Mouse (Mus musculus): ENCODE results near the gene Npdc1.

The Npdc1 gene

DNA sequence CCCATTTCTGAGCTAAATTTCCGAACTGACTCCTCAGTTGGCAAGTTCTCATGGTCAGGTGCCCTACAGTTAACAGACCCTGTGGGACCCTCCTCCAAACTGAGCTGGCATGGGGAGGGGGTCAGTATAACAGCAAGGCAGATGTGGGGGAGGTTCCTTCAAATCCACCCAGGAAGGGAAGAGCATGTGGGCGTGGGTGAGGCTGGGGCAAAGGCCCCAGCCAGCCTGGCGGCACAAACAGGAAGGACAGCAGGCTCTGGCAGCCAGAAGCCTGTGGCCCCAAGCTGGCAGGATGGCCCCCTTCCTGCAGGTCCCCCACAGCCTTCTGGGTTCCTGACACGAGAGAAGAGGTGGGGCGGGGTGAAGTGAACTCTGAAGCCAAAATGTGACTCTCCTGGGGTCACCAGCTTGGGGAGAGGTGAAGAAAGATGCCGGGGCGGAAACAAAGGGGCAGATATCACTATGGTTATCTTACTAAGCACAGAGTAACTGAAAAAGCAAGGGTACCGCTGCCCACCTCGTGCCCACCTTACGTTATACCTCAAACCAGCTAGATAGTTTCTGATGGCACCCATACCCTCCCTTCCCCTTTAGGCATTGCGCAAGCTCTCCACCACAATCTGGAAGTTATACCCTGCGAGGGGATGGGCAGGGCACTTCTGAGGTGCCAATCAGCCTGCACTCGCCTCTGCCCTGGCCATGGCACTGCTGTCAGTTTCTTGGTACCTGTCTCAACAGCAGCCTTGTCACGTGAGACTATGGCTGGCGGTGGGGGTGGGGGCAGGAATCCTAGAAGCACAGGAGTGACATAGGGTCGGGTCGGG is 23.6 kb downstream of the Npdc1 start, which contains the start of gene Fut7:
Gene Fut7 (plus strand): TSS at position 681 of the 824 bp plus-strand sequence.
- peaks cover 50% of the 10 kb centered on the region for H3K27me3 ChIP-seq (ENCODE audit: insufficient read depth, low read length)
- TF ChIP-seq POU5F1 (IDR thresholded peaks at IDR 0.05; ENCODE audit: borderline replicate concordance, low read length) (no peak), NANOG (IDR thresholded peaks at IDR 0.05; ENCODE audit: borderline replicate concordance, low read length) (no peak), CTCF (conservative IDR thresholded peaks at IDR 0.05; ENCODE audit: low read length) (no peak)
- no peaks in the 10 kb centered on the region for H3K9me3 ChIP-seq (ENCODE audit: low read length)
- H3K36me3 ChIP-seq (ENCODE audit: insufficient read depth, low read length) = no peaks in the 10 kb centered on the region
- no peak within 1 kb of the TSS for H3K4me3 ChIP-seq (replicated peaks; ENCODE audit: low read length)
- peaks cover 40% of the 10 kb centered on the region for H3K4me1 ChIP-seq (replicated peaks; ENCODE audit: low read depth, low read length)

DNA sequence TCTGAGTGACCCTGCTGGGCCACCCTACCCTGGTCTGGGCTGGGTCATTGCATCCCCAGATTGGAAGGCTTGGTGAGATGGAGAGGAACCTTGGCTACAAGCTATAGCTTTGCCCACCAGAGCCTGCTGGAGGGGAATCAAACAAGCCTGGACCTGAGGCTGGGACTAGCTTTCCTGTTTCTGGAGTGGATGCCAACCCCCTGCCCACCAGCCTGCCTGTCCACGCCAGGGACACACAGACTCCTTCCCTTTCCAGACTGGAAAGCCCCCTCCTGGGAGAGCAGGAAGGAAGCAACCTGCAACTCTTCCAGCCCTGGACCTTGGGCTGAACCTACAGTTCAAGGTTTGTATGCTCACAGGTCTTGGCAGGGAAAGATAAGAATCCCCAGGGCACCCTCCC is 24.5 kb downstream of the Npdc1 start:
- Histone ChIP-seq H3K27me3 (ENCODE audit: insufficient read depth, low read length) (peaks cover 48% of the 10 kb centered on the region), H3K9me3 (ENCODE audit: low read length) (no peaks in the 10 kb centered on the region), H3K4me3 (replicated peaks; ENCODE audit: low read length) (no peak overlapping the region), H3K36me3 (ENCODE audit: insufficient read depth, low read length) (no peaks in the 10 kb centered on the region), H3K4me1 (replicated peaks; ENCODE audit: low read depth, low read length) (peaks cover 45% of the 10 kb centered on the region)
- no peak for TF ChIP-seq POU5F1 (IDR thresholded peaks at IDR 0.05; ENCODE audit: borderline replicate concordance, low read length)
- no peak for TF ChIP-seq NANOG (IDR thresholded peaks at IDR 0.05; ENCODE audit: borderline replicate concordance, low read length)
- TF ChIP-seq CTCF (conservative IDR thresholded peaks at IDR 0.05; ENCODE audit: low read length) = no peak

DNA sequence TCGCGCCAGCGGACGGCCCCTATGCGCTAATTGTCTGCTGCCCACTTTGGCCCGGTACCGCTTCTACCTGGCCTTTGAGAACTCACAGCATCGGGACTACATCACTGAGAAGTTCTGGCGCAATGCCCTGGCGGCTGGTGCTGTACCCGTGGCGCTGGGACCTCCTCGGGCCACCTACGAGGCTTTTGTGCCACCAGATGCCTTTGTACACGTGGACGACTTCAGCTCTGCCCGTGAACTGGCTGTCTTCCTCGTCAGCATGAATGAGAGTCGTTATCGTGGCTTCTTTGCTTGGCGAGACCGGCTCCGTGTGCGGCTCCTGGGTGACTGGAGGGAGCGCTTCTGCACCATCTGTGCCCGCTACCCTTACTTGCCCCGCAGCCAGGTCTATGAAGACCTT is 26.3 kb downstream of the Npdc1 start:
- H3K36me3 ChIP-seq (ENCODE audit: insufficient read depth, low read length) = no peaks in the 10 kb centered on the region
- H3K9me3 ChIP-seq (ENCODE audit: low read length) = no peaks in the 10 kb centered on the region
- H3K4me1 ChIP-seq (replicated peaks; ENCODE audit: low read depth, low read length) = peaks cover 54% of the 10 kb centered on the region
- TF ChIP-seq POU5F1 (IDR thresholded peaks at IDR 0.05; ENCODE audit: borderline replicate concordance, low read length) (no peak), NANOG (IDR thresholded peaks at IDR 0.05; ENCODE audit: borderline replicate concordance, low read length) (no peak), CTCF (conservative IDR thresholded peaks at IDR 0.05; ENCODE audit: low read length) (no peak)
- peaks cover 61% of the 10 kb centered on the region for H3K27me3 ChIP-seq (ENCODE audit: insufficient read depth, low read length)
- H3K4me3 ChIP-seq (replicated peaks; ENCODE audit: low read length) = peak overlapping the region; percentile 69

DNA sequence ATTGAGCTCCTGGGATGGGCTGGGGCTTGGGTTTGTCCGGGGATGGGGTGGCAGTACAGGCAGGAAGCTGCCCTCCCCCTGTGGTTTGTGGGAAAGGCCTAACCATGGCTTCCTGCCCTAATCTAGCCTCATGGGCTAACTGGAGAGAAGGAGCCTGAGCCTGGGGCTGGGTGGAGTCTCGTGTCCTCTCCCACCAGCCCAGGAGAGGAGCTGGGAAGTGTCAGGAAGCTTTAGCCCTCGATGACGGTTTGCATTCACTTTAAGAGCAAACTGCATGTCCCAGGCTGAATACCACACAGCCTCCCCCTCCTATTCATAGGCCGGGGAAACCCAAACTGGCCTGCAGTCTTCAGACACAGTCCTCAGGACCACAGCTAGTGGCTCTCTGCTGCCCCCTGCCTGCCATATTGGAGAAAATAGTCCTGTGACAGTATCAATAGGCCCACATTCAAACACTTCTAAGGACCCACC is 27.6 kb downstream of the Npdc1 start:
- Histone ChIP-seq H3K4me1 (replicated peaks; ENCODE audit: low read depth, low read length) (peaks cover 50% of the 10 kb centered on the region), H3K4me3 (replicated peaks; ENCODE audit: low read length) (no peak overlapping the region), H3K9me3 (ENCODE audit: low read length) (no peaks in the 10 kb centered on the region), H3K27me3 (ENCODE audit: insufficient read depth, low read length) (peaks cover 74% of the 10 kb centered on the region), H3K36me3 (ENCODE audit: insufficient read depth, low read length) (no peaks in the 10 kb centered on the region)
- TF ChIP-seq CTCF (conservative IDR thresholded peaks at IDR 0.05; ENCODE audit: low read length) (peak; percentile 93), POU5F1 (IDR thresholded peaks at IDR 0.05; ENCODE audit: borderline replicate concordance, low read length) (no peak)

DNA sequence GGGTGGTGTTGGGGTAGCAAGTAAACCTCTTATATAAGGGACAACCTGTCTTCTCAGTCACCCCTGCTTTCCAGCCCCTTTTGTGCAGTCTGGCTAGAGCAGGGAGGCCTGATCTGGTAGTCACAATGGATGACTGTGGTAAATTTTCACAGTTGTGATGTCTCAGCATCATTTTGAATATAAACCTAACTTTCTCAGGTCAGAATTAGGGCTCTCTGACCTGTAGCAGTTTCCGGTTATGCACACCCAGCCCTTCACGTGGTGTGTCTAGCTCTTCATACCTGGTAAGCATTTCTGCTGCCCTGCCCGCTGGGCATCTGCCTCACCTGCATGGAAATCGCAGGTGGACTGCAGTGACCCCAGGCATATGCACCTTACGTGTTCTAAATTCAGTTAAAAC is 28.1 kb downstream of the Npdc1 start:
- H3K36me3 ChIP-seq (ENCODE audit: insufficient read depth, low read length) = no peaks in the 10 kb centered on the region
- peaks cover 47% of the 10 kb centered on the region for H3K4me1 ChIP-seq (replicated peaks; ENCODE audit: low read depth, low read length)
- TF ChIP-seq CTCF (conservative IDR thresholded peaks at IDR 0.05; ENCODE audit: low read length) = no peak
- no peak for TF ChIP-seq POU5F1 (IDR thresholded peaks at IDR 0.05; ENCODE audit: borderline replicate concordance, low read length)
- TF ChIP-seq NANOG (IDR thresholded peaks at IDR 0.05; ENCODE audit: borderline replicate concordance, low read length) = no peak
- no peak overlapping the region for H3K4me3 ChIP-seq (replicated peaks; ENCODE audit: low read length)
- H3K9me3 ChIP-seq (ENCODE audit: low read length) = no peaks in the 10 kb centered on the region
- peaks cover 75% of the 10 kb centered on the region for H3K27me3 ChIP-seq (ENCODE audit: insufficient read depth, low read length)

DNA sequence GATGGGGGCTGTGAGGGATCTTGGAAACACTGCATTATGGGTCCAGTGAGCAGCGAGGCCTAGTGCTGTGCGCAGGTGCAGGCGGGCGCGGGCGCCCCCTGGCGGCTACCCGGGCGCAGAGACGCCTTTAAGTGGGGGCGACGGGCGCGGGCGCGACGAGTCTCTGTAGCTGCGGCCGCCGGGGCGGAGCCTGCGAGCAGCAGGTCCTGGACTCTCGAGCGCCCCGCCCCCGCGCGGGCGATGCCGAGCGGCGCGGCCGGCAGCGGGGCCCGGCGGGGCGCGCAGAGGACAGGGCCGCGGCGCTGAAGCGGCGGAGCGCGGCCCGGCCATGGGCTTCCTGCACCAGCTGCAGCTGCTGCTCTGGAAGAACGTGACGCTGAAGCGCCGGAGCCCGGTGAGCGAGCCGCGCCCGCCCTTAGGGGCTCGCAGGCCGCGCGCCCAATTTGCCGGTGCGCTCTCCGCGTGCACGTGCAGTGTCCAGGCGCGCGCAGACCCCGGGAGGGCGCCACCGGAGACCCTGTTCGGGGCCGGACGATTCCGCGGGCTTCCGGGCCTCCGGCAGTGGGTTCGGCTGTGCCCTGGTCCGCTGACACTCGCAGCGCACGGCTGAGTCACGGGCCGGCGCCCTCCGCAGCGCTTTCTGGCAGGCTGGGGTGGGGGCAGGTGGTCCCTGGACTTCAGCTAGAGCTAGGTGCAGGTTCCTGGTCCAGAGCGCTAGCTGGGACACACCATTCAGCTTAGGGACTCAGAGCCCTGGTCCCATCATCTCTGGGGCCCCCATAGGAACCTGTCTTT is 29.5 kb downstream of the Npdc1 start, which contains the start of gene Abca2:
Gene Abca2 (plus strand): TSS at position 262 of the 795 bp plus-strand sequence.
- peaks cover 37% of the 10 kb centered on the region for H3K4me1 ChIP-seq (replicated peaks; ENCODE audit: low read depth, low read length)
- TF ChIP-seq NANOG (IDR thresholded peaks at IDR 0.05; ENCODE audit: borderline replicate concordance, low read length) (no peak), CTCF (conservative IDR thresholded peaks at IDR 0.05; ENCODE audit: low read length) (no peak), POU5F1 (IDR thresholded peaks at IDR 0.05; ENCODE audit: borderline replicate concordance, low read length) (no peak)

DNA sequence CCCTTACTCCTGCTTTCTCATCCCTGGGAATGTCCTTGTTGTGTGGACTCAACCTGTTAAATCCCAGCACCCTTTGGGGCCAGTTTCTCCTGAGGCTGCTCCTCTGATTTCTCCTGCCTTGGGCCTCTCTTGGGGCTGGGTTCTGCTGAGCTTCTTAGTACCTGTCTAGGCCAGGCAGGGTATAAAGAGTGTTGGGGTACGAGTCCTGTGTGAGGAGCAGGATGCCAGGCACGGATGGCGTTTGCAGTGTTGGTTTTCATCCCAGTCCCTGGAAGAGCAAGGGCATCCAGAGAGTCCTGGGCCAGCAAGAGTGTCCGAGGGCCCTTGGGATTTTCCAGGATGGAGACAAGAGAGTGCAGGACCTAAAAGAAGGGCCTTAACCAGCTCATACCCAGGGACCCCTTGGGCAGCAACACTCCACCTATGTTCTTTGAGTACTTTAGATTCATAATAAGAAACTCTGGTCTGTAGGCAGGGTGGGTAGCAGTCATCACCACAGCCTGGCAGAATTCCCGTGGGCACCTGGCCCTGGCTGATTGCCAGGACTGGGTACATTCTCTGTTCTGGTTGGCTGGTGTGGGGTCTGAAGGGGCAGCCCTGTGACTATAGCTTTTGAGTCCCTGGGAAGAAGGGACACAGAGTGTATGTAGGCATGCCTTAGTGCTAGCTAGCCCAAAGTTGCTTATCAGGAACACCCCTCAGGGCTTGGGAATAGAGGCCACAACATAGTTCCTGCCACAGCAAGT is 30.5 kb downstream of the Npdc1 start:
- peaks cover 59% of the 10 kb centered on the region for H3K27me3 ChIP-seq (ENCODE audit: insufficient read depth, low read length)
- no peak for TF ChIP-seq CTCF (conservative IDR thresholded peaks at IDR 0.05; ENCODE audit: low read length)
- TF ChIP-seq POU5F1 (IDR thresholded peaks at IDR 0.05; ENCODE audit: borderline replicate concordance, low read length) = no peak
- no peak for TF ChIP-seq NANOG (IDR thresholded peaks at IDR 0.05; ENCODE audit: borderline replicate concordance, low read length)
- H3K36me3 ChIP-seq (ENCODE audit: insufficient read depth, low read length) = no peaks in the 10 kb centered on the region
- no peaks in the 10 kb centered on the region for H3K9me3 ChIP-seq (ENCODE audit: low read length)
- H3K4me3 ChIP-seq (replicated peaks; ENCODE audit: low read length) = peak overlapping the region; percentile 91
- H3K4me1 ChIP-seq (replicated peaks; ENCODE audit: low read depth, low read length) = peaks cover 35% of the 10 kb centered on the region

More for the DNA sequence above, 29.5 kb downstream of the Npdc1 start, which contains the start of gene Abca2:
- peaks cover 61% of the 10 kb centered on the region for H3K27me3 ChIP-seq (ENCODE audit: insufficient read depth, low read length)
- H3K36me3 ChIP-seq (ENCODE audit: insufficient read depth, low read length) = no peaks in the 10 kb centered on the region
- H3K9me3 ChIP-seq (ENCODE audit: low read length) = no peaks in the 10 kb centered on the region
- peak within 1 kb of the TSS; percentile 91 for H3K4me3 ChIP-seq (replicated peaks; ENCODE audit: low read length)

Measured in E14TG2a.4 (cell line).